Mouse (Mus musculus): ENCODE measurements around the gene Lcn2. TPM values are rescaled to one million over a fixed set of nuclear protein-coding genes. Genes with fewer than 3 reads are reported as not detected.
A peak's percentile ranks its signal among the peaks of the same experiment; 100 is the strongest.

Gene Lcn2
- 1 to 10 TPM; 1.9 TPM for total RNA-seq (2021)

- intact Hi-C loops (cut with DNase I): no loop called here
- DNase-seq: no peak
Observed at GRCm38 (mm10) chr2:32387706-32388490, at the start of gene Lcn2. TSS of gene Lcn2 (minus strand) at chr2:32388252.

GRCm38 (mm10) chr2:32437612-32438166 is 49.6 kb upstream of the Lcn2 start:
- intact Hi-C loops (cut with DNase I): no loop called here

GRCm38 (mm10) chr2:32436686-32437372 is 48.8 kb upstream of the Lcn2 start:
- intact Hi-C loops (cut with DNase I): no loop called here
- DNase-seq: no peak

More at GRCm38 (mm10) chr2:32437612-32438166, 49.6 kb upstream of the Lcn2 start:
- no peak for DNase-seq

GRCm38 (mm10) chr2:32430701-32431676 is 42.9 kb upstream of the Lcn2 start:
- peak; percentile 86 for DNase-seq
- intact Hi-C loops (cut with DNase I): no loop called here

DNA sequence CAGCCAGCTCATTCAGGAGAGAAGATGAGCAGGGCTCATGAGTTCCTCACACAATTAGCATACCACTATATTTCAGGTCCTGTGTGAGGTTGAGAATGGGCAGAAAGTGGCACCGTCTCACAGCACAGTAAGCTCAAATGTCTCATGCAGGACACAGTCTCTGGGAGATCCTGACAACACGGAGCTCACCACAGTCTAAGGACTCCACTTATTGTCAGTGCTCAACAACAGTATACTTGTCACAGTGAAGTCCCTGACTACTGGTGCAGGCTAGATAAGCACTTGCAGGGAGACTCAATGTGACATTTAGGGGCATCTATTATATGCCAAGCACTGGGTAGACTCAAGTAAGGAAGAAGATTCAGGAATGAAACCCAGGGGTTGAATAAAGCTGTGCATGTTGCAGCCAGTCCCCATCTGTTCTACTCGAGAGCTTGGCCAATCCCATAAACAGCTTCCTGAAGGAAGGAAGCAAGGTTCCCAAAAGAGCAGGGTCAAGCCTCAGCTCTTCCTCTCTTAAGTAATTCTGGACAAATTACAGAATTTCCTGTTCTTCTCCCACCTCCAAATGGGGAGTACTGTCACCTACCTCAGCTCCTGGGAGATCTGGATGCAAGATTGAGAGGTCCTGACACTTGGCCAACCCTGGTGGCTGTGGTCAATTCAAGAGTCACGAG is 41.3 kb upstream of the Lcn2 start:
- intact Hi-C loops (cut with DNase I): no loop called here
- no peak for DNase-seq

DNA sequence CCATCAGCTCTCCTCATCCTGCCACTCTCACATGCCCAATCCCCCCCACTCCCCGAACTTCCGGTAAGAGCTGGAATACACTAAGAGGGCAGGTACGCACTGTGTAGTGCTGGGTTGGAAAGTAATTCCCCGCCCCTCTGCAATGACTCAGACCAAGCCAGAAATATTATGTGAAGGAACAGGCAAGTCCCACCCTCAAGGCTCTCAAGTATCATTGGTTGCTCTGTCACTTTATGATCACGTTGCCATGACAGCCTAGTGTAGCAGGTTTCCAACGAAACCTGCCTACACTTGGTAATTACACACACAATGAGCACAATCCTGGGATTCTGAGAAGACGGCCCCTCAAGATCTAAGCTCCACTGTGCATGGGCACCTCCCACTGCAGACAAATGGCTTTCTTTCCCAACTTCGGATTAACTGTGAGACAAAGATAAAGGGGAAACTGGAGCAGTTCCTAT is 40.2 kb upstream of the Lcn2 start:
- no peak for DNase-seq
- intact Hi-C loops (cut with DNase I): no loop called here

DNA sequence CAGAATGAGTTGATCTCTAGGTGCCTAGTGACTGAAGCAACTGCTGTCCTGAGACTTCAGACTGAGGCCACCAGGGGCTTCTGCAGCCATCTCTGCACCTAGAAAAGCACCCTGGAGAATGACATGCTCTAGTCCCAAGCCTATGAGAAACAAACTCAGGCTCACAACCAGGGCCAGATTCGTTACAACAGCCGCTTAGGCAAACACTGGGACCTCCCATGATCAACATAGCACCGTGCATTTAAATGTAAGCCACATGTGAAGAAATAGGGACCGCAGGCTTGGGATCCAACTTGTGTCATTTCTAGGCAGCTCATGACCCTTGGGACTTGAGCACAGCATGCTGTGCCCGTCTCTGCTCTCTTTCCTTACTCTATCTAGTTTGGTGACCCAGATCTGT is 39.7 kb upstream of the Lcn2 start:
- no peak for DNase-seq
- intact Hi-C loops (cut with DNase I): no loop called here

GRCm38 (mm10) chr2:32426141-32426540 is 38.1 kb upstream of the Lcn2 start:
- no peak for DNase-seq
- intact Hi-C loops (cut with DNase I): no loop called here

DNA sequence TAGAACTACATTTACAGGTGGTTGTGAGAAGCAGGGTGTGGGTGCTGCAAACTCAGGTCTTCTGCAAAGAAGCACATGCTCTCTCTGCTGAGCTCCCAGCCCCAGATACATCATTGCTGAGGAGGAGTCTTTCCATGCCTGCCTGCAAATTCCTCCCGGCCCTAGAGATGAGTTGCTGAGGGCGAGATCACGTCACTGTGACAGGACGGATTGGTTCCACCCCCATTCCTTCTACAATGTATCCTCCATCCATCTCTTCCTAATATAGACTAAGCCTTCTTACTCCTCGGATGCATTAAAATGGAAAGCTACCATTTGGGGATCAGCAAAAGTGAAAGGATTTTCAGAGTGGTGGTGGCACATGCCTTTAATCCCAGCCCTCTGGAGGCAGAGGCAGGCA is 37.5 kb upstream of the Lcn2 start:
- intact Hi-C loops (cut with DNase I): no loop called here
- no peak for DNase-seq

GRCm38 (mm10) chr2:32424796-32425195 is 36.7 kb upstream of the Lcn2 start:
- no peak for DNase-seq
- intact Hi-C loops (cut with DNase I): no loop called here

- intact Hi-C loops (cut with DNase I): no loop called here
- peak; percentile 35 for DNase-seq
Observed at GRCm38 (mm10) chr2:32423481-32424331, 35.7 kb upstream of the Lcn2 start.

GRCm38 (mm10) chr2:32421851-32422251 is 33.8 kb upstream of the Lcn2 start:
- intact Hi-C loops (cut with DNase I): no loop called here
- DNase-seq: no peak

- no peak for DNase-seq
- intact Hi-C loops (cut with DNase I): no loop called here
Observed at GRCm38 (mm10) chr2:32420647-32421046, 32.6 kb upstream of the Lcn2 start.

DNA sequence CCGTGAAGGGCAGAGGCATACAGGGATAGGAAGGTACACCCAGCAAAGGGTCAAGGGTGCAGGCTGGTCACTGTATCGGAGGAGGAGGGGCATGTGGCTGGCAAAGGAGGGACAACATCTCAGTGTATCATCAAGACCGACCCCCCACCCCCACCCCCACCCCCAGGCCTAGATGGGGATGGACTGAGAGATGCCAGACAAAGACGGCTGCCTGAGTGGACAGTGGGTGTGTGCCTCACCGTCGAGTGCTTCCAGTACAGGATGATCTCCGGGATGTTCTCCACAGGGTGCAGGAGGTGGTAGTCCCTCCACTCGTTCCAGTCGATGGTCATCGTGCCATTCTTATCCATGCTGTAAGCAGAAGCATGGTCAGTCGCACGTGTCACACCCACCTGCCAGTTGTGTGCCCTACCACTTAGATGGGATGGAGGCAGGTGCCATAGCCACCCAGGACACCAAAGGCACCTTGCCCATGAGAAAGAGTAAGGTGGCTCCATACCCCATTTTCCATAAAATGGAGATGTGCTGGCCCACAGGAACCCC is 32.1 kb upstream of the Lcn2 start:
- DNase-seq: no peak
- intact Hi-C loops (cut with DNase I): no loop called here

- intact Hi-C loops (cut with DNase I): no loop called here
- no peak for DNase-seq
Observed at GRCm38 (mm10) chr2:32419359-32419758, 31.3 kb upstream of the Lcn2 start.

DNA sequence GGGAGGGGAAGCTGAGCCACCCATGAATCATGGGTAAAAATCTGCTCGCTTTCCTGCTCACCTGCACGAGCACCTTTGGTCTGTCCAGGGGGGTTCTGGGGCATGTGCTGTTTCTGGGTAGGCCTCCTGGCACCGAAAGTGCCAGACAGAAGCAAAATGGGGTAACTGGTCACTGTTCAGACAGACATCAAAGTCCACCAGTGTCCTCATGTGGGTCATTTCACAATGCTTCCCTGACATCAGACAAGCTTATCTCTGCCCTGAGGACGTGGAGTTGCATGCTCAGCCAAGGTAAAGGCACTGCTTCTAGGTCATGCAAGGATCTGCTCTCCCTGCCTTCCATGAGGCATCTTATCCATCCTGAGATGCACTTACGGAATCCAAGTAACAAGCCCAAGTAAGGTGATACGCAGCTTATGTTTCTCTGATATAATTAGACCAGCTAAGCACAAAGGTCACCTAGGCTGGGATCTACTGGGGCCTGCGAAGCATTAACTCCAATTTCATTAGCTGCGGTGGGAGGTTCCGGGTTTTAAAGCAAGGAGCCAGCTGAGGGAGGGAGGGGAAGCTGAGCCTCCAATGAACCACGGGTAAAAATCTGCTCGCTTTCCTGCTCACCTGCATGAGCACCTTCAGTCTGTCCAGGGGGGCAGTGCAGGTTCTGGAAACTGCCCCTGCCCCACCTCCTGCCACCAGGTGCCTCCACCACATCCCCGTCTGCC is 30.5 kb upstream of the Lcn2 start:
- no peak for DNase-seq
- intact Hi-C loops (cut with DNase I): no loop called here

DNA sequence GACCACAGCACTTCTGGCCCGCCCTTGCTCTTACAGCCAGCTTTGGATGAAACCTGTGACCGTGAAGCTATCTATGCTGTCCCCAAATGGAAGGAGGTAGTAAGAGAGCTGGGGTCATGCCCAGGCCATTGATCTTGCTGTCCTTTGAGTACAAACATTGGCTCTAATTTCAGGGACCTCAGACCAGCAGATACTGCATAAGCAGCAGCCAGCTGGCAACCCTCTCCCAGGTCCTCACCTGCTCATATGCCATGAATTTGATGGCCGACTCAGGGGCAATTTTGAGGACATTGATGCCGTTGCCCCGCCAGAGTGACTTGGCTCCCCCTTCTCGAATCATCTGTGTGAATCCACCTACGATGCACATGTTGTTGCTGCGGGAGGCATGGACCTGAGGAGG is 29.4 kb upstream of the Lcn2 start:
- DNase-seq: no peak
- intact Hi-C loops (cut with DNase I): no loop called here

GRCm38 (mm10) chr2:32416556-32416955 is 28.5 kb upstream of the Lcn2 start:
- intact Hi-C loops (cut with DNase I): no loop called here
- DNase-seq: no peak

Measured in left cerebral cortex, postnatal 4 days (tissue).